Mouse (Mus musculus): ENCODE results near the gene Parvb. TPM values are rescaled to one million over a fixed set of nuclear protein-coding genes. Genes with fewer than 3 reads are reported as not detected.

The Parvb gene
- polyA plus RNA-seq, 1 experiment from 2014 or later: 2.8 TPM

- Histone ChIP-seq H3K4me3 (ENCODE audit: low read depth, low read length) (no peak overlapping the region), H3K36me3 (ENCODE audit: control insufficient read depth, insufficient read depth) (no peaks in the 10 kb centered on the region), H3K9ac (ENCODE audit: low read depth, low read length) (no peak overlapping the region), H3K4me1 (replicated peaks; ENCODE audit: control insufficient read depth, insufficient read depth, low read length) (no peaks in the 10 kb centered on the region), H3K4me2 (replicated peaks; ENCODE audit: low read depth) (no peak overlapping the region), H3K9me3 (ENCODE audit: control insufficient read depth) (no peaks in the 10 kb centered on the region), H3K27me3 (replicated peaks; ENCODE audit: control insufficient read depth, insufficient read depth, low read length) (no peaks in the 10 kb centered on the region), H3K27ac (ENCODE audit: low read depth, low read length) (no peak overlapping the region)
- TF ChIP-seq CTCF (IDR thresholded peaks at IDR 0.05; ENCODE audit: low read depth): no peak
- ATAC-seq: no peak
- WGBS: 54% methylated on average over 12 of the region's 12 CpGs
Observed at GRCm38 (mm10) chr15:84325736-84326135, 93.9 kb downstream of the Parvb start.

DNA sequence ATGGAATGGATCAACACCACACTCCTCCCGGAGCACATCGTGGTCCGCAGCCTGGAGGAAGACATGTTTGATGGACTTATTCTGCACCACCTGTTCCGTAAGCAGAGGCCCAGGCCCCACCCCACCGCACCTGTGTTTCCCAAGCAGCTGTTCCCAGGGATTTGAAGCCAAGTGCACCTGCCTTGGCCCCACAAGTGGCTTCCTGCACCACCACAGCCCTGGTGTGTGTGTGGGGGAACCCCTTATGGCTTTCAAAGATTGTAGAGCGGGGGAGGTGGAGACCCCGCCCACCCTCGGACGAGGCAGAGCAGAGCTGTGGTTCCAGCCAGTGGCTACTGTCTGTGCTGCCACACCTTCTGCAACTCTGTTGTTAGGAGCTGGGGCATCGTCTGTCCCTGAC, 97.0 kb downstream of the Parvb start:
- WGBS: 55% methylated on average over 10 of the region's 10 CpGs
- no peak overlapping the region for H3K4me2 ChIP-seq (replicated peaks; ENCODE audit: low read depth)
- H3K4me3 ChIP-seq (ENCODE audit: low read depth, low read length): no peak overlapping the region
- no peak overlapping the region for H3K9ac ChIP-seq (ENCODE audit: low read depth, low read length)
- no peaks in the 10 kb centered on the region for H3K9me3 ChIP-seq (ENCODE audit: control insufficient read depth)
- no peak overlapping the region for H3K27ac ChIP-seq (ENCODE audit: low read depth, low read length)
- no peaks in the 10 kb centered on the region for H3K36me3 ChIP-seq (ENCODE audit: control insufficient read depth, insufficient read depth)
- TF ChIP-seq CTCF (IDR thresholded peaks at IDR 0.05; ENCODE audit: low read depth): no peak
- no peaks in the 10 kb centered on the region for H3K4me1 ChIP-seq (replicated peaks; ENCODE audit: control insufficient read depth, insufficient read depth, low read length)
- no peak for ATAC-seq
- no peaks in the 10 kb centered on the region for H3K27me3 ChIP-seq (replicated peaks; ENCODE audit: control insufficient read depth, insufficient read depth, low read length)

DNA sequence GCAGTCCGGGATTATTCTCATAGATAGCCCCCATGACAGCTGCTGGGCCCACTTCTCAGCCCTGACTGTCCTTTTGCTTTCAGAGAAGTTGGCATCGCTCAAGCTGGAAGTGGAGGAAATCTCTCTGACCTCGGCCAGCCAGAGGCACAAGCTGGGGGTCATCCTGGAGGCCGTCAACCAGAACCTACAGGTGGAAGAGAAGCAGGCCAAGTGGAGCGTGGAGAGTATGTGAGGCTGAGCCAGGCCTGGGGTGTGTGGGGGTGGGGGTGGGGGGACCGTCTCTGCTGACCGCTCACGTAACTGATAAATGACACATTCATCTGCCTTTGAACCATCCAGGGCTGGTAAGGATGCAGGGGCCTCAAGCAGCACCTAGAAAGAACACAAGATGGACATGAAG, 98.1 kb downstream of the Parvb start:
- ATAC-seq: no peak
- WGBS: 89% methylated on average over 8 of the region's 8 CpGs
- no peak for TF ChIP-seq CTCF (IDR thresholded peaks at IDR 0.05; ENCODE audit: low read depth)
- Histone ChIP-seq H3K9ac (ENCODE audit: low read depth, low read length) (no peak overlapping the region), H3K4me3 (ENCODE audit: low read depth, low read length) (no peak overlapping the region), H3K4me1 (replicated peaks; ENCODE audit: control insufficient read depth, insufficient read depth, low read length) (no peaks in the 10 kb centered on the region), H3K9me3 (ENCODE audit: control insufficient read depth) (no peaks in the 10 kb centered on the region), H3K27me3 (replicated peaks; ENCODE audit: control insufficient read depth, insufficient read depth, low read length) (no peaks in the 10 kb centered on the region), H3K4me2 (replicated peaks; ENCODE audit: low read depth) (no peak overlapping the region), H3K36me3 (ENCODE audit: control insufficient read depth, insufficient read depth) (no peaks in the 10 kb centered on the region), H3K27ac (ENCODE audit: low read depth, low read length) (no peak overlapping the region)

- ATAC-seq: no peak
- WGBS: 75% methylated on average over 4 of the region's 4 CpGs
- H3K9me3 ChIP-seq (ENCODE audit: control insufficient read depth): no peaks in the 10 kb centered on the region
Observed at GRCm38 (mm10) chr15:84331066-84331612, 99.3 kb downstream of the Parvb start.

DNA sequence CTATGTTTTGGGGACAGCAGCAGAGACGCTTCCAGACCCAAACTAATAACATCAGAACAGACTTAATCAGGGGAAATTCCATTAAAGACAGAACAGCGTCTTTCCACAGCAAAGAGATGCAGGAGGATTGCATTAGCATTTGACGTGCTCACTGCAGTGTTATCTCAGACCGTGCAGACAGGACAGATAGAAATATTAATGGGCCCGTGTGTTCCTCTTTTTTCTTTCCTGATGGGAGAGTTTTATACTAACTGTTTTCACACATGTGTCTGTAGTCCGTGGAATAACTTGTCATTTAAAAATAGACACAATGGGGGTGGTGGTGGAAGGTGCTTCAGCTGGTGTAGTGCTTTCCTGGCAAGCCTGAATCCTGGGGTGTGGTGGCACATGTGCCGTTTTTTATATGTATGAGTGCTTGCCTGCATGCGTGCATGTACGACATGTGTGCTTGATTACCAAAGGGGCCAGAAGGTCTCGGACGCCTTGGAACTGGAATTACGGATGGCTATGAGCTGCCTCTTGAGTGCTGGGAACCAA, 104.5 kb downstream of the Parvb start:
- no peaks in the 10 kb centered on the region for H3K9me3 ChIP-seq (ENCODE audit: control insufficient read depth)
- H3K4me2 ChIP-seq (replicated peaks; ENCODE audit: low read depth): no peak overlapping the region
- WGBS: 73% methylated on average over 12 of the region's 12 CpGs
- H3K4me3 ChIP-seq (ENCODE audit: low read depth, low read length): no peak overlapping the region
- ATAC-seq: no peak
- H3K4me1 ChIP-seq (replicated peaks; ENCODE audit: control insufficient read depth, insufficient read depth, low read length): no peaks in the 10 kb centered on the region
- H3K27me3 ChIP-seq (replicated peaks; ENCODE audit: control insufficient read depth, insufficient read depth, low read length): no peaks in the 10 kb centered on the region
- no peak overlapping the region for H3K27ac ChIP-seq (ENCODE audit: low read depth, low read length)
- TF ChIP-seq CTCF (IDR thresholded peaks at IDR 0.05; ENCODE audit: low read depth): no peak
- no peaks in the 10 kb centered on the region for H3K36me3 ChIP-seq (ENCODE audit: control insufficient read depth, insufficient read depth)
- H3K9ac ChIP-seq (ENCODE audit: low read depth, low read length): no peak overlapping the region

More at GRCm38 (mm10) chr15:84331066-84331612, 99.3 kb downstream of the Parvb start:
- no peak for TF ChIP-seq CTCF (IDR thresholded peaks at IDR 0.05; ENCODE audit: low read depth)
- Histone ChIP-seq H3K4me1 (replicated peaks; ENCODE audit: control insufficient read depth, insufficient read depth, low read length) (no peaks in the 10 kb centered on the region), H3K27me3 (replicated peaks; ENCODE audit: control insufficient read depth, insufficient read depth, low read length) (no peaks in the 10 kb centered on the region), H3K4me2 (replicated peaks; ENCODE audit: low read depth) (no peak overlapping the region), H3K27ac (ENCODE audit: low read depth, low read length) (no peak overlapping the region), H3K4me3 (ENCODE audit: low read depth, low read length) (no peak overlapping the region), H3K36me3 (ENCODE audit: control insufficient read depth, insufficient read depth) (no peaks in the 10 kb centered on the region), H3K9ac (ENCODE audit: low read depth, low read length) (no peak overlapping the region)

- no peaks in the 10 kb centered on the region for H3K36me3 ChIP-seq (ENCODE audit: control insufficient read depth, insufficient read depth)
- TF ChIP-seq CTCF (IDR thresholded peaks at IDR 0.05; ENCODE audit: low read depth): no peak
- WGBS: 70% methylated on average over 5 of the region's 5 CpGs
- no peak overlapping the region for H3K9ac ChIP-seq (ENCODE audit: low read depth, low read length)
- H3K4me1 ChIP-seq (replicated peaks; ENCODE audit: control insufficient read depth, insufficient read depth, low read length): no peaks in the 10 kb centered on the region
- ATAC-seq: no peak
- H3K4me3 ChIP-seq (ENCODE audit: low read depth, low read length): no peak overlapping the region
- no peak overlapping the region for H3K4me2 ChIP-seq (replicated peaks; ENCODE audit: low read depth)
- H3K27me3 ChIP-seq (replicated peaks; ENCODE audit: control insufficient read depth, insufficient read depth, low read length): no peaks in the 10 kb centered on the region
- no peak overlapping the region for H3K27ac ChIP-seq (ENCODE audit: low read depth, low read length)
- H3K9me3 ChIP-seq (ENCODE audit: control insufficient read depth): no peaks in the 10 kb centered on the region
Observed at GRCm38 (mm10) chr15:84337599-84337998, 105.8 kb downstream of the Parvb start.

Data from intestine, postnatal 0 days (tissue).